Mouse (Mus musculus) frontal cortex, postnatal 36 days (tissue): Measurements from ENCODE around the gene Lrrn4.

Experiments
- DNase-seq, 2 experiments: peaks; one replicate each; pipeline ENCODE4 v3.0.0; 2022; ENCODE audit warnings: low spot score in 2 of 2

Lrrn4 gene

DNA sequence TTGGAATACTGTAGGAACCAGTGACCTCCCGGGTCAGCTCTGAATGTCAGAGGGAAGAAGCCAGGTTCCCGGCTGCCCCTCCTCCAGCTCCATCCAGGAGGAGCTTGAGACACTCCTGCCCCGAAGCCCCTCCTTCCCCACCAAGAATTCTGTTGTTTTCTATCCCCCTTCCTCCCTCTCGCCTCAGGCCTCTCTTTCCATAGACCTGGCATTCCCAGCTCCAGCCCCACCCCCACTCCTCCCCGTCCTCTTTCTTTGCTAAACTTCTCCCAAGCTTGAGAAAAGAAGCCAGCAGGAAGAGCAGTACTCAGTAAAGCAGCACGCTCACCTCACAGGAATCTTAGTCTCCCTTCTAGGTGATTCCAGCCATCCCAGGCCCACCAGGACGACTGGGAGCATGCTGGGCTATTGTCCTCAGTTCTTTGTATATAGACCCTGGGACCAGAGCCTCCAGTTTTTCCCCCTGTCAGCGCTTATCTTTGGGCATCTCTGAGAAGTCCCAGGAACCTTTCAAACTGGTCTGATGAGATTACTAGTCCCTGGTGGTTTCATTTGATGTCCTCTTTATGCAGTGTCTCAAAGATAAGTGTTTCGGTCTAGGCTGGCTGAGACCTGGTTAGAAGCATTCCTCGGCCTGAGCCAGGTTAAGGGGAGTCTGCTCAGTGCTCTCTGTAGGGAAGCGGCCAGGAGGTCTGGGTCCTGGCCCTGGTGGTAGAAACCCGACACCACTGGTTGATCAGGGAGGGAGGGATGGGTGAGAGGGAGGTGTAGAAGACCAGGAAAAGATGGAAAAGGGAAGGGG lies at the start of gene Lrrn4:
Gene Lrrn4 (minus strand): TSS at position 48 of the 802 bp plus-strand sequence.
- DNase-seq: no peak

DNA sequence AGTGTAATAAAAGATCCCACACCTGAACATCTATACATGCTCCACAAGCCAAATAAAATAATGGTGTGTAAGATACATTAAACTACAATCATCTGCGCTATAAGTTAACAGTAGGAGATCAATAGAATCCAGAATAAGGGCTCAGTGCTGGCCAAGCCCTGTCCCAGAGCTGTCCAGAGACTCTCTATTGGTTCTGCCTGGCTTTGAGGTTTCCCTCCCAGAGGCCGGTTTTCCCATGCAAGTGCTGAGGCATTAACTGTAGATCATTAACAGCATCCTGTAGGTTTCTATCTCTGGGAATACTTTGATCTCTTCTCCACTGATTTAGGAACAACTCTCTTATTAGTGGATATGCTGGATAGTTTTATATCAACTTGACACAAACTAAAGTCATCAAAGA lies 48.3 kb upstream of the Lrrn4 start:
- no peak for DNase-seq

GRCm38 (mm10) chr2:132927871-132928270 lies 47.2 kb upstream of the Lrrn4 start:
- DNase-seq: no peak

- no peak for DNase-seq
These were observed 46.6 kb upstream of the Lrrn4 start for GRCm38 (mm10) chr2:132927298-132927697.

GRCm38 (mm10) chr2:132923290-132924085 lies 42.8 kb upstream of the Lrrn4 start:
- DNase-seq: no peak

- no peak for DNase-seq
These were observed 41.6 kb upstream of the Lrrn4 start for GRCm38 (mm10) chr2:132922076-132922873.

GRCm38 (mm10) chr2:132914785-132915184 lies 34.1 kb upstream of the Lrrn4 start:
- peak in 1 of 2 experiments; percentile 30 for DNase-seq

DNA sequence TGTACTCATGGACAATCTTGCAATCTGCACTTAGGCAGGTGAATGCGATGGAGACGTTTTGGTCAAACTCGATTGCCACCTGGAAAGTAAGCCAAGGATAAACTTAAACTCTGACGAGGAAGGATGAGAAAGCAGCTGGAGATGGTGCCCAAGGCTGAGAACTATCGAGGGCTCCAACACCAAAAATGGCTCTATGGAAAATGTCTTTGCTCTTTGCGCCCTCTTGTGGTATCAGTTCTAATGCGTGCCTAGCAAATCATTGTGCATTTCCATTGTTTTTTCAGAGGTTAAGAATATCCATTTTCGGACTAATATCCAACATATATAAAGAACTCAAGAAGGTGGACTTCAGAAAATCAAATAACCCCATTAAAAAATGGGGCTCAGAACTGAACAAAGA lies 26.1 kb upstream of the Lrrn4 start:
- DNase-seq: peak; percentile 24 to 65

DNA sequence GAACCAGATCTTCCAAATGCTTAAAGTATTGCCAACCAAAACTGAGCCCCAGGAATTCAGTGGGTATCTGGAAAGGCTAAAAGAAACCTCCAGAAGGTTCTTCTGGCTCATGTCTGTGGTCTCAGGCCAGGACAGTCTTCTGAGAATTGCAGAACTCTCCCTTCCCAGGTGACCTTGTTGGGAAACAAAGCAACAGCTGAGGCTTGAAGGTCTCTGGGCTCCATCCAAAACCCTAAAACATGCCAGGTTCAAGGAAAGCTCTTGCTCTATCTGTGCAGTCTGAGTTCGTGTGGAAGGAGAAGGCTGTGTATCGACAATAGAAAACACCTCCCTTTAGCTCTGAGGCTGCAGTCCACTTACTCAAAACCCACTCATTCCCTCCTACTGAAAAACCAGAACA lies 24.3 kb upstream of the Lrrn4 start:
- DNase-seq: no peak

DNA sequence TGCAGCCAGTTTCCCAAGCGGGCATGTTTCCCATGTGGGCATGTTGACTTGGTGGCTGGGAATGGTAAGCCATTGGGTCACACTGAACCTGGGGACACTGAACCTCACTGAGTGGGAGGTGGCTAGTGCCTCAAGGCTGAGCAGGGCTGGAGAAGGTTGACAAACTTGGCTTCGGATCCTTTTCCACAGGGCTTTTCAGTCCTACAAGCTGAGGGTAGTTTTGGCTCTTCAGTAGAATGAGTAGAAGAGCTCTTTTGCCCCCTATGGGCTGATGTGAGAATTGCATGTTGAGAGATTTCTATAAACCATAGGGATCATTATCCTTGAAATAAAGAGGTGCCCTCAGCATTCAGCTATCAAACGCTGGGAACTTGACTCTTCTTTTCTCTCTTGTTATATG lies 22.8 kb upstream of the Lrrn4 start:
- peak; percentile 40 to 76 for DNase-seq

- DNase-seq: no peak
These were observed 21.4 kb upstream of the Lrrn4 start for GRCm38 (mm10) chr2:132902056-132902455.

DNA sequence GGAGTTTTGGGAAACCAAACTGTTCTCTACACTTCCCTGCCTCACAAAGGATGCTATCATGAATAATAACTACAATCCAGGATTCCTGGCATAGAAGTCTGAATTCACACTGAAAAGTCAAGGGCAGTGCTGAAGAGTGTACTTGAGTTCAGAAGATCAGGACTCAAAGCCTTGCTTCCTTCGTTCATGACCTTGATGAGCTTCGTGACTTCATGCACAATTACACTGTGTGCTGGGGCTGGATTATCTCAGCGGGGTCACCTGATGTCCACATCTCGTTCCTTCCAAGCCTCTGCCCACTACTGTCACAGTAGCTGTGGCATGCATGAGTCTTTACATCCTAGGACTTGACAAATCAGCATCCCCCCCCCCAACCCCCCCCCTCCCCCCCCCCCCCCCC lies 20.9 kb upstream of the Lrrn4 start:
- DNase-seq: no peak

GRCm38 (mm10) chr2:132900596-132900995 lies 19.9 kb upstream of the Lrrn4 start:
- no peak for DNase-seq

DNA sequence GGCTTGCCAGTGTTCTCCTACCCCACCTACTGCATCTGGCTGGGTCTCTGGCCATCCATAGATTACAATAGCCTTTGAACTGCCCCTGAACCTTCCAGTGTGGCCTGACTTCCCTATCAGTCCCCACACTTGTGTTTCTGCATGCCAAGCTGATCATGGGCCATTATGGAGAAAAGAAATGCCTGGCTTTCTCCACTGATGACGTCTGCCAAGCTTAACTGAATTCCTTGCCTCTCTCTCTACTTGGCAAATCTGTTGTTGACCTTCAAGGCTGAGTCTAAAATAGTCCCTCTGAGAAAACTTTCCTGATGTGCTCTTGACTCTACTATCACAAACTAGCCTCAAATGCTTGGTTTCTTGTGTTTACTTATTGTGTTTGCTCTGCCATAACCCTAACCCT lies 17.5 kb upstream of the Lrrn4 start:
- no peak for DNase-seq

DNA sequence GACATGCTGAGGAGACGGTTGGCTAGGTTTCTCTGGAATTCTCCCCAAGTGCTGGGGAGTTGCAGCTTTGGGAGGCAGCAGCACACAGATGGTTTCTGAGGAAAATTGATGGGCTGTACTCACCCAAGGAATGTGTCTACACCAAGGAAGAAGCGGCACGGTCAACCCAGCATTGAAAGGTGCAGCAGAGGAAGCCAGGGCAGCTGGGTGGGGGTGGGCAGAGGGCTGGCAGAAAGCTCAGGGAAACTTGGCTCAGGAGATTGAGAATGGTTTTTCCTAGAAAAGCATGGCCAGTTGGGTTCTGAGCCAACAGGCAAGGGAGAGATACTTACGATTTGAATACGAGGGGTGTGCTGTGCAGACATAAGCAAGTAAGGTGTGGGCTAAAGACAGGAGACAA lies 13.1 kb upstream of the Lrrn4 start:
- DNase-seq: peak in 1 of 2 experiments; percentile 19

DNA sequence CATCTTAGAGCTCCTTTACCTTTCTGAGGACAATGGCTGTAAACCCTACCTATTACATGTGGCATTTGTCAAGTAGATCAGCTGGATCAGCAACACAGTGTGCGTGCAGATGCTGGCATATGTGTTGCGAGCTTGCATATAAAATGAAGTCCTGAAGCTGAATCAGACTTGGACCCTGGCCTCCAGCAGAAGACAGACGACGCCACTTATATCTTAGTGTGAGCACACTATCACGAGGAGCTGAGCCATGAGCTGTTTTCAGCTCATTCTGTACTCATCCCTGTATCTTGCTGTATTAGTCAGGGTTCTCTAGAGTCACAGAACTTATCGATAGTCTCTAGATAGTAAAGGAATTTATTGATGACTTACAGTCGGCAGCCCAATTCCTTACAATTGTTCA lies 4.6 kb upstream of the Lrrn4 start:
- no peak for DNase-seq

GRCm38 (mm10) chr2:132884303-132884967 lies 3.7 kb upstream of the Lrrn4 start:
- DNase-seq: no peak

GRCm38 (mm10) chr2:132879261-132880044 lies 1.2 kb downstream of the Lrrn4 start:
- DNase-seq: peak in 1 of 2 experiments; percentile 9

GRCm38 (mm10) chr2:132876991-132877390 lies 3.7 kb downstream of the Lrrn4 start:
- no peak for DNase-seq

GRCm38 (mm10) chr2:132873657-132874326 lies 6.9 kb downstream of the Lrrn4 start:
- no peak for DNase-seq
